Mouse (Mus musculus): ENCODE data around the gene Gdf15. TPM values are rescaled to one million over a fixed set of nuclear protein-coding genes. Genes with fewer than 3 reads are reported as not detected.

The Gdf15 gene
- total and polyA plus RNA-seq, 2 experiments from 2014 or later, result 0.22 to 0.26 TPM

DNA sequence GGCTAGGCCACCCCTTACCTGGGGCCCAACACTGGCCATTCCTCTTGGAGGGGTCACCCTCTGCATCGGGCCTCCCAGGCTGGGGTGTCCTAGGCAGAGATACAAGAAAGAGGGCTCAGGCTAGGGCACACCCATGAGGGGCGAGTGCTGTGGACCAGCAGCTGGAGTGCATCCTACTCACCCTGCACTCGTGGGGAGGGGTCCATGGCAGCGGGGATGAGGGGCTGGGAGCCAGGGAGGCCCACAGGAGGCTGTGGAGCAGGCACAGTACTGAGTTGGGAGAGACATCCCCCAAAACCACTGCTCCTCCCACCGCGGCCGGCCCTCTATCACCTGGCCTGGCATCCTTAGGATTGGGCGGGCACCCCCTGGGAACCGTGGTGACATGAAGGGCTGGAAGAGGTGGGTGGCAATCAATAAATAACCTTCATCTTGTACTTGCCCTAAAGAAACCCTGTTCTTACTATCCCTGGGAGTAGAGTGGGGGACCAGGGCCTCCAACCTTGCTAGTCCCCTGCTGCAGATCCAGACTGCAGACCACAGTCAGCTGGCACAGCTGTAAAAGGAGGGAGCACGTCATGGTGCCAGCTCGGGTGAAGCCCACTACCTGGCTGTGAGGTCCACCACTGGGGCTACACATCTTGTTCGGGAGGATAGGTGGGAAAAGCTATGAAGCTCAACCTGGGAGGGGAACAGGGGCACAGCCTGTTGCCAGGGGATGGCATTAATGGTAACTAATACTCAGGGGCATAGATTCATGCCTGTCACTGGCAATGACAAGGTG is 32.6 kb downstream of the Gdf15 start:
- Histone ChIP-seq H3K4me2 (ENCODE audit: low read depth, low read length, poor library complexity, severe bottlenecking) (no peak overlapping the region), H3K4me1 (ENCODE audit: insufficient read depth, low read length) (peaks cover 25% of the 10 kb centered on the region; the same call in 1 of the 2 replicates), H3K4me3 (ENCODE audit: low read depth, low read length) (no peak overlapping the region), H3K27me3 (ENCODE audit: insufficient read depth, low read length) (no peaks in the 10 kb centered on the region), H3K27ac (ENCODE audit: low read depth, low read length) (no peak overlapping the region), H3K36me3 (ENCODE audit: insufficient read depth, low read length) (peaks cover 16% of the 10 kb centered on the region), H3K9ac (replicated peaks; ENCODE audit: low read length, poor library complexity, severe bottlenecking) (0 out of 2 replicates have a peak overlapping the region, but pooled peaks have one; percentile 8), H3K9me3 (ENCODE audit: low read length) (no peaks in the 10 kb centered on the region)
- no peak for TF ChIP-seq CTCF (IDR thresholded peaks at IDR 0.05)
- no peak for DNase-seq (ENCODE audit: low spot score)
- 80% methylated on average over 12 of the region's 12 CpGs for WGBS
- ATAC-seq (ENCODE audit: low FRiP score), result no peak

DNA sequence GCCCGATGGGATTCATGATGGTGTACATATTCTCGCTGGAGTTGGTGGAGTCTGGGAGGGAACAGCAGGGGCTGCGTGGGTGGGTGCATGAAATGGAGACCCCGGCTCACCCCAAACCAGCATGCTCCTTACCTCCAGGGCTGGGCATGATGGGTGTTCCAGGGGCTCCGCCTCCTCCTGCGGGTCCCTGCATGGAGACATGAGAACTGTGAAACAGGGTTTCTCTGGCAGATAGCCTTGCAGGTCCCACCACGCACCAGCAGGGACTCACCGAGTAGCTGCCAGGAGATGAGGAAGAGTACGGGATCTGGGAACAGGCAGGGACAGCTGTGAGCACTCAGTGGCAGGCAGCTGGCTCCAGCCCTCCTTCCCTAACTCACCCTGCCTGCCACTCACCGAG is 33.5 kb downstream of the Gdf15 start:
- 23% methylated on average over 10 of the region's 10 CpGs for WGBS
- Histone ChIP-seq H3K4me1 (ENCODE audit: insufficient read depth, low read length) (peaks cover 24% of the 10 kb centered on the region; the same call in 1 of the 2 replicates), H3K27ac (ENCODE audit: low read depth, low read length) (no peak overlapping the region), H3K4me3 (ENCODE audit: low read depth, low read length) (peak overlapping the region; percentile 30; the same call in 1 of the 2 replicates), H3K27me3 (ENCODE audit: insufficient read depth, low read length) (no peaks in the 10 kb centered on the region), H3K9me3 (ENCODE audit: low read length) (no peaks in the 10 kb centered on the region), H3K36me3 (ENCODE audit: insufficient read depth, low read length) (peaks cover 16% of the 10 kb centered on the region), H3K4me2 (ENCODE audit: low read depth, low read length, poor library complexity, severe bottlenecking) (peak overlapping the region; percentile 52), H3K9ac (replicated peaks; ENCODE audit: low read length, poor library complexity, severe bottlenecking) (peak overlapping the region; percentile 56; the same call in 1 of the 2 replicates)
- ATAC-seq (ENCODE audit: low FRiP score) (no peak), DNase-seq (ENCODE audit: low spot score) (no peak)
- TF ChIP-seq CTCF (IDR thresholded peaks at IDR 0.05), result no peak

DNA sequence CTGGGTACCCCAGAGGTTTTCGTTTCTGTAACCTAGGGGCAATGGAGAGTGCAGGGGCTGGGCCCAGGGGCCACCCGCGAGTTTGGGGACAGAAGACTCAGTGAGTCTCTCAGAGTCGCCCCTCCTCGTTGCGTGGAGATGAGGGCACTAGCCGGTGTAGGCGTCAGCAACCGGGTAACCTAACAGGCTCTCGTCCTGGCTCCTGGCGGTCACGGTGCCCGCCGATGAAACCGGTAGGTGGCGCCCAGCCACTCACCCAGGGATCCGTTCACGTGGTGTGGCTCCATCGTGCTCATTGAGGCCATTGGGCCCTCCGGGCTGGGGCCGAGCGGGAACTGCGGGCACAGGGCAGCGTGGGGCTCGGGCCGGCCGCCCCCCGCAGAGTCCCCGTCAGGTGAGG is 34.0 kb downstream of the Gdf15 start:
- Histone ChIP-seq H3K27me3 (ENCODE audit: insufficient read depth, low read length) (no peaks in the 10 kb centered on the region), H3K36me3 (ENCODE audit: insufficient read depth, low read length) (peaks cover 16% of the 10 kb centered on the region), H3K4me2 (ENCODE audit: low read depth, low read length, poor library complexity, severe bottlenecking) (peak overlapping the region; percentile 52), H3K27ac (ENCODE audit: low read depth, low read length) (no peak overlapping the region), H3K4me1 (ENCODE audit: insufficient read depth, low read length) (peaks cover 24% of the 10 kb centered on the region; the same call in 1 of the 2 replicates), H3K9ac (replicated peaks; ENCODE audit: low read length, poor library complexity, severe bottlenecking) (peak overlapping the region; percentile 56), H3K9me3 (ENCODE audit: low read length) (no peaks in the 10 kb centered on the region), H3K4me3 (ENCODE audit: low read depth, low read length) (peak overlapping the region; percentile 30)
- WGBS, result 5% methylated on average over 29 of the region's 29 CpGs
- ATAC-seq (ENCODE audit: low FRiP score) (no peak), DNase-seq (ENCODE audit: low spot score) (peak; percentile 81)
- peak; percentile 79 for TF ChIP-seq CTCF (IDR thresholded peaks at IDR 0.05)

DNA sequence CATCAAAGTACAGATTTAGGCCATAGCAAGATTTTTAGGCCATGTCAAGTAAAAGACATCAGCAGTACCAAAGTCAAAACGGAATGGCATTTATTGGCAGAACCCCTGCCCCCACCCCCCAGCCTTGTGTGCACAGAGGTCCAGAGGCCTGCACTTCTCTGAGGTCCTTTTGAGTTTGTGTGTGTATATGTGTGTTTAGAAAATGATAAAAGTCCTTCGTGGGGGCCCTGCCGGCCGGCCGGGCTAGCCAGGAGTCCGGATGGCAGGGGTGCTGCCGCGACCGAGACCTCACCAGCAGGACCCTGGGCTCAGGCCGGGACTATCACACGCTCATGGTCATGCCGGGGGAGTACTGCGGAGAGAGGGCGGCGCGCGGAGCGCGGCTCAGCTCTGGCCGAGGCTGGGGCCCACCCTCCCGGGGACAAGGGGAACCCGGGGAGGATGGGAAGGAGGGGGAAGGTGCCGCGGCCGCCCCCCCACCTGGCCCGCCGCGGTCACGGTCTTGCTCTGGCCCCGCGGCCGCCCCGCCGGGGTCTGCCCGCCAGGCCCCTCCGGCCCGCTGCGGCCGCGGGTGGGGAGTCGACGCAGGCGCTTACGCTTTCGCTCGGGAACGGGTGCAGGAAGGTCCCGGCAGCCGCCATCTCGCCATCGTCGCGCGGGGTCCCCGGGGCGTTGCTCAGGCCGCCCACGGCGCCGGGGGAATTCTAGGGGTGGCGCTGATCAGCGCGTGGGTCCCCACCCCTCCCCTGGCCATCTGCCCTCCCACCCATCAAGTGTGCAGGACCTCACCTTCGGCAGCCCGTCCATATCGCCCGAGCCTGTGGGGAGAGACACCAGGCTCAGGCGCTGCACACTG is 34.6 kb downstream of the Gdf15 start:
- H3K4me1 ChIP-seq (ENCODE audit: insufficient read depth, low read length), result peaks cover 24% of the 10 kb centered on the region; the same call in 1 of the 2 replicates
- peak overlapping the region; percentile 52 for H3K4me2 ChIP-seq (ENCODE audit: low read depth, low read length, poor library complexity, severe bottlenecking)
- H3K9me3 ChIP-seq (ENCODE audit: low read length), result no peaks in the 10 kb centered on the region
- ATAC-seq (ENCODE audit: low FRiP score) (no peak), DNase-seq (ENCODE audit: low spot score) (no peak)
- TF ChIP-seq CTCF (IDR thresholded peaks at IDR 0.05), result no peak
- no peak overlapping the region for H3K27ac ChIP-seq (ENCODE audit: low read depth, low read length)
- peak overlapping the region; percentile 30 for H3K4me3 ChIP-seq (ENCODE audit: low read depth, low read length)
- H3K27me3 ChIP-seq (ENCODE audit: insufficient read depth, low read length), result no peaks in the 10 kb centered on the region
- peak overlapping the region; percentile 56 for H3K9ac ChIP-seq (replicated peaks; ENCODE audit: low read length, poor library complexity, severe bottlenecking)
- WGBS, result 16% methylated on average over 45 of the region's 68 CpGs
- H3K36me3 ChIP-seq (ENCODE audit: insufficient read depth, low read length), result peaks cover 16% of the 10 kb centered on the region

DNA sequence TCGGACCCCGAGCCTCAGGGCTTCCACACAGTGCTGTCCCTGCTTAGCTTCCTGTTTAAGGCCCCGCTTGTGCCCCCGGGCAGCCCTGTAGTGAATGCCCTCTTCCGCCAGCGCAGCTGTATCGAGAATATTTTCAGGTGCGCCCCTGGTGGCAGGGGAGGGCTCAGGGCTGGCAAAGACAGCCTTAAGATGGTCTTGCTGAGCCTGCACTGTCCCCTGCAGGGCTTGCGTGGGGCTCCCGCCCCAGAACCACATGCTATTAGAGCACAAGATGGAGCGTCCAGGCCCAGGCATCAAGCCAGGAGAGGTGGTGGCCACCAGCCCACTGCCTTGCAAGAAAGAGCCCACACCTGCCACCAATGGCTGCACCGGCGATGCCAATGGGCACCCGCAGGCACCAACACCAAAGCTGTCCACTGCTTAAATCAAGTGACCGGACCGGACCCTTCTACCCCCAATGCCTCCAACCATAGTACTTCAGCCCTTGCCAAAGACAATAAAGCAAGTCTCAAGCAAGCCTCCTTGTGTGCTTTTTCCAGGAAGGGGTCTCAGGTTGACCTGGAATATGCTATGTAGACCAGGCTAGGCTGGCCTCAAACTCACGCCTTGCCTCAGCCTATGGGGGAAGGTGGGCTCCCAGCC is 35.4 kb downstream of the Gdf15 start:
- no peak overlapping the region for H3K4me3 ChIP-seq (ENCODE audit: low read depth, low read length)
- H3K4me1 ChIP-seq (ENCODE audit: insufficient read depth, low read length), result peaks cover 24% of the 10 kb centered on the region; the same call in 1 of the 2 replicates
- H3K27me3 ChIP-seq (ENCODE audit: insufficient read depth, low read length), result no peaks in the 10 kb centered on the region
- H3K9me3 ChIP-seq (ENCODE audit: low read length), result no peaks in the 10 kb centered on the region
- TF ChIP-seq CTCF (IDR thresholded peaks at IDR 0.05), result peak; percentile 52
- peak overlapping the region; percentile 52; the same call in 1 of the 2 replicates for H3K4me2 ChIP-seq (ENCODE audit: low read depth, low read length, poor library complexity, severe bottlenecking)
- no peak overlapping the region for H3K9ac ChIP-seq (replicated peaks; ENCODE audit: low read length, poor library complexity, severe bottlenecking)
- H3K27ac ChIP-seq (ENCODE audit: low read depth, low read length), result no peak overlapping the region
- ATAC-seq (ENCODE audit: low FRiP score), result no peak
- no peak for DNase-seq (ENCODE audit: low spot score)
- peaks cover 12% of the 10 kb centered on the region for H3K36me3 ChIP-seq (ENCODE audit: insufficient read depth, low read length)
- WGBS, result 84% methylated on average over 17 of the region's 17 CpGs

Measured in midbrain, postnatal 0 days (tissue).